Mouse (Mus musculus): ENCODE results near the gene Prom2. TPM values are rescaled to one million over a fixed set of nuclear protein-coding genes. Genes with fewer than 3 reads are reported as not detected.

The Prom2 gene
- total RNA-seq, 2 experiments from 2014 or later, result 0.27 TPM; not detected in 1

DNA sequence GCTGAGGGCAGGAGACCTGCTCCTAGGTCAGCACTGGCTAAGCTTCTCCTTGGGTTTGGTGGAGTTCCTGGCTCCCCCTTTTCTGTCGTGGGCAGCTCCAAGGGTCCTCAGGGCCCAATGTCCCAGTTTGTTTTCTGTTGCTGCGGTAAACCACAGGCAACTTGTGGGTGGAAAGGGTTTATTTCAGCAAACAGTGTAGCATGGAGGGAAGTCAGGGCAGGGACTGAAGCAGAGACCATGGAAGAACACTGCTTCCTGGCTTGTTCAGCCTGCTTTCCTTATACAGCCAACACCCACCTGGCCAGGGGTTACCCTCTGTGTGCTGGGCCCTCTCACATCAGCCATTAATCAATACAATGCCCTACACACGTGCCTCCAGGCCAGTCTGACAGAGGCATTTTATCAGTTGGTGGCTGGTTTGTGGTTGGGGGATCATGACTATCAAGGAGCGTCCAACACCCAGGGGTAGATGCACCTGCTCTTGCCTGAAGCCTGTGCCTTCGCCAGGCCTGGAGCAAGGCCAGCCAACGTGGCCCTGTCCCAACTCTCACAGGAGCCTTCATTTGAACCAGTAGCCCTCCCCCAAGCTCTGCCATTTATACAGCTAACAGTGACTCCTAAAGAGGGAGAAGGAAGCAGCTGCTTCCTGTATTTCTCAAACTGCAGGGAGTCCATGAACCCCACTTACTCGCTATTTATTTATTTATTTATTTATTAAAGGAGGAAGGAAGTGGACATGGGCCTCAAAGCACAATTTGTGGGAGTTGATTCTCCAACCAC lies 17.1 kb downstream of the Prom2 start:
- no peak for DNase-seq (ENCODE audit: low spot score in 2 of 2)

DNA sequence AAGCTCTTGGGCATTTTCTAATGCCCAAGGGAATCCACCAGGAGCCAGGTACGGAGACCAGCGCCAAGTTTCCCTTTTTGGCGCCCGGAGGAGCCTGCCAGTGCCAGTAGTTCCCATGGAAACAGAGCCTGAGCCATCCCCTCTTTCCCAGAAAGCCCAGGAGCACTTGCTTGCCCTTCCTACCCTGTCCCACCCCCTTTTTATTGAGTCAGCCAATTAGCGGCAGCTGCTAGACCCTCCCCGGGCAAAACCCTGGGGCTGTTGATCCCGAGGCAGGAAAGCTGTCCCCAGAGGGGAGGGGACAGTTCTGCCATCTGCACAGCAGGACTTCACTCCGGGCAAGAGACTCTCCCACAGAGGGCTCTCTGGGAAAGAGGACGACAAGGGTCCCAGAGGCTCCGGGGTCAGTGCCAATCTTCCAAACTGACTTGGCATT lies 19.2 kb downstream of the Prom2 start, which contains the start of gene Kcnip3:
Gene Kcnip3 (minus strand): TSS at position 89 of the 436 bp plus-strand sequence.
- peak; percentile 77 to 84 for DNase-seq (ENCODE audit: low spot score in 2 of 2)

GRCm38 (mm10) chr2:127521172-127522005 lies 19.9 kb downstream of the Prom2 start:
- DNase-seq (ENCODE audit: low spot score in 2 of 2), result peak; percentile 62 to 79

DNA sequence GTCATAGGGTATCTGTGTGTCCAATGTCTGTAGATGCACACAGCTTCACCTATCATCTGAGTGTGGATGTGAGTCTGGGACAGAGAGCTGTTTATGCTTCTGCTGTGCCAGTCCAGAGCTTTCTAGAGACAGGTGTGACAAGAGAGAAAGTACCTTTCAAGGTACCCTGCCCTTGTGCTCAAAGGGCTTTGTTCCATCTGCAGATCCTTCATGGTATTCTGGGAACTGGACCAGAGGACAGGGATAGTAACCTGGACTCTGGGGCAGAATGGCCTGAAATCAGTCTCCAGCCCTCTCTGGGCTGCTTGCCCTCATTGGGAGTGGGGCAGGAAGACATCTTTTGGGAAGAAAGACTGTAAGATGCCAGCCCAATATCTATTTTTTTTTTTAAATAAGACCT lies 21.1 kb downstream of the Prom2 start:
- DNase-seq (ENCODE audit: low spot score in 2 of 2), result no peak

- DNase-seq (ENCODE audit: low spot score in 2 of 2), result no peak
These were observed 22.0 kb downstream of the Prom2 start for GRCm38 (mm10) chr2:127519308-127519707.

- DNase-seq (ENCODE audit: low spot score in 2 of 2), result no peak
These were observed 22.4 kb downstream of the Prom2 start for GRCm38 (mm10) chr2:127518831-127519230.

GRCm38 (mm10) chr2:127518273-127518672 lies 23.0 kb downstream of the Prom2 start:
- DNase-seq (ENCODE audit: low spot score in 2 of 2), result peak; percentile 48 to 60

GRCm38 (mm10) chr2:127517081-127517480 lies 24.2 kb downstream of the Prom2 start:
- peak; percentile 66 to 82 for DNase-seq (ENCODE audit: low spot score in 2 of 2)

- no peak for DNase-seq (ENCODE audit: low spot score in 2 of 2)
These were observed 26.7 kb downstream of the Prom2 start for GRCm38 (mm10) chr2:127514380-127515124.

DNA sequence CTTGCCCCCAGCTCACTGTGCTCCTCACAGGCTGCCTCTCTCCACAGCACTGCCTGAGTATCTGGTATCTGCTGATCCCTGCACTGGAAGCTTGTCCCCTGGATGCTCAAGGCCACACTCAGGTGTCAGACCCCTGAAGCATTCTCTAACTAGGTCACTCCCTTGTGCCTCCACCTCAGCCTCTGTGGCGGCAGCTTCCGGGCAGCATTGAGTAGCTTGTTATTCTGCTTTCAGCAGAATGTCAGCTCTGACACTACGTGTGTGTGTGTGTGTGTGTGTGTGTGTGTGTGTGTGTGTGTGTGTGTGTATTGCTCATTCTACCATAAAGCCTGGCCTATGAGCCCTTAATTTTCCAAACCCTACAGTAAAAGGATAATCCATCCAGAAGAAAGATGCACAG lies 28.0 kb downstream of the Prom2 start:
- DNase-seq (ENCODE audit: low spot score in 2 of 2), result no peak

- no peak for DNase-seq (ENCODE audit: low spot score in 2 of 2)
These were observed 29.8 kb downstream of the Prom2 start for GRCm38 (mm10) chr2:127511426-127511825.

DNA sequence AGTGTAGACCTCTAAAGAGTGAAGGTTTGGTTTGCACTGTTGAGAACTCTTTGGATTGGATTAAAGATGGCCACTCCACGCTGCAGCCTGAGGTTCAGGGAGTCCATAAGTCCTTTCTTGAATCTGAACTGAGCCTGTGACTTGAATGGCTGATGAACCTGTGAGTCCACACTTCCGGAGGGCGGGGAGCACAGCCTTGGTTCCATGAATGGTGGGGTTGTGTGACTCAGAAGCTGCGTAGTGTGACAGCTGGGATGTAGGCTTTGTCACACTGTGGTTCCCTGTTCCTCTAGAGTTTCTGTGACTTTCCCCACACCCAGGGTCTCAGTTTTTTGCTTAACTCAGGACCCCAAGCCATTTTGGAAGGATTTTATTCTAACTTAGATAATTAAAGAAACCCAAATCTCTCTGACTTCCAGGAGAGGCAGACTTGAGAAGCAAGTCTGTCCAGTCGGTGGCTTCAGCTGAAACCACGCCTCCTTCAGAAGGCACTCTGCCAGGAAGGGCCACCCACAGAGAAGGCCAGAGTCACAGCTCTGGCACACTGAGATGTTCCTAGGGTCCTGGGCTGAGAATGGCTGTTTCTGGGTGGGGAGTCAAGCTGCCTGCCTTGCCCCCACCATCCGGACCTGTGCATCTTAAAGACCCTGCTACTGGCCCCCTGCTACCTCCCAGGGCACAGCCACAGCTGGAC lies 33.2 kb downstream of the Prom2 start:
- DNase-seq (ENCODE audit: low spot score in 2 of 2), result peak in 1 of 2 experiments; percentile 62

DNA sequence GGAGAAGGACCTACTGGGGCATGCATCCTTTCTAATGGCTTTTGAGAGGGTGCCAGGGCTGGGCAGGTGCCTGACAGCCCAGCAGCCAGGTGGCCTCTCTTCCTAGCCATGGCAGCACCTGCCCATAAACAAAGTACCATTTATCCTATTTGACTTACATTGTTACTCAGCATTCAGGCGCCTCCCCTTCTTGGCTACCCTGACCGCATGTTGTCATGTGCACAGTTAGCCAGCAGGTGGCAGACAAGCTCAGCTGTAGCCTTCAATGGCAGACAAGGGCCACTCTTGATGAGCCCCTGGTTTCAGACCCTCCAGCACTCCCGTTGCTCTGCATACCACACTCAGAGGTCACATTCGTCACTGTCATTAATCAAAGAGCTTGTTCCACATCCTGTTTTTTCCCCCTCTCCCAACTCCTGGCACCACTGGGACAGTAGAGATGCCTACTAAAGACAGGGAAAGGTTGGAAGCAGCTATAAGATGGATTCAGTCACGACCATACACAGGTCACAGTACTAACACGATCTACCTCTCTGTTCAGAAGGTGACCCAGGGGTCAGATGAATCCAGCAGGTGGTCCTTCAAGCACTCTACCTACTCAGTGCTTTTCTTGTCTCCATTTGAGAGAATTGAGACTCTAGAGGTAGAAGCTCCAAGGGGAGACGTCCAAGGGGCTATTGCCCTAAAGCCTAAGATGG lies 34.0 kb downstream of the Prom2 start:
- peak in 1 of 2 experiments; percentile 92 for DNase-seq (ENCODE audit: low spot score in 2 of 2)

GRCm38 (mm10) chr2:127506131-127506632 lies 35.1 kb downstream of the Prom2 start:
- DNase-seq (ENCODE audit: low spot score in 2 of 2), result no peak

DNA sequence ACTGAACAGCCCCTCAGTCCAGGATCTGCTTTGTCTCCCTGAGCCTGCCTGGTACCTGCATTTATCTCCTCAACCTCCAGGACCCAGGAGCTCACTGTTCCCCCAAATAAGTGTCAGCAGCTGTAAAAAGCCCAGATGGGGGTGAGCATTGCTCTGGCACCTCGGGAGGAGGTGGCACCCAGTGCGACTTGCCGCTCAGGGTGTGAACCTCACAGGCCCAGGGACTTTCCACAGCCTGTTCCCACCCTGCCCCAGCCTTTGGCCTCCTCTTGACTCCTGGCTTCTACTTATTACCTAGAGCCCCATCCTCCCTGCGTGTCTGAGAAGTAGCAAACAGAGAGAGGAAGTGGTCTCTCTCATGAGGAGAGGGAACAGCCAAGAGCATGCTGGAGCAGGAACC lies 36.1 kb downstream of the Prom2 start:
- DNase-seq (ENCODE audit: low spot score in 2 of 2), result no peak

- DNase-seq (ENCODE audit: low spot score in 2 of 2), result peak in 1 of 2 experiments; percentile 55
These were observed 37.3 kb downstream of the Prom2 start for GRCm38 (mm10) chr2:127503751-127504549.

GRCm38 (mm10) chr2:127501061-127501460 lies 40.2 kb downstream of the Prom2 start:
- DNase-seq (ENCODE audit: low spot score in 2 of 2), result peak in 1 of 2 experiments; percentile 65

GRCm38 (mm10) chr2:127498750-127499149 lies 42.5 kb downstream of the Prom2 start:
- no peak for DNase-seq (ENCODE audit: low spot score in 2 of 2)

DNA sequence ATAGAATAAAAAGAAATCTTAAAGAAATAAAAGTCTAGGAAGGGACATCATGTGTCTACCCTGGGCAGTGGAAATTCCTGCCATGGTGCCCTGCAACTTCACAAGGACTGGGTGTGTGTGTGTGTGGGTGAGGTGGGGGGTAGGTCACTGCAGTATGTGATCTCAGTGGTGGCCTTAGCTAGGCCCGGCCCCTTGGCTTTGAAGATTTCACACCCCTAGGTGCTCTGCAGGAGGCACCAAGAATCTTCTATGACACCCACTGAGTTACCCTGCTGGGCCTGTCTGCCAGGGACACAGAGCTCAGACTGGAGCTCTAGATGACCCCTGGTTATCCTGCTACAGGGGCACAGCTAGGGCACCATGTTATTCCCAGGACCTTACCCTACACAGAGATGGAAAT lies 44.9 kb downstream of the Prom2 start:
- DNase-seq (ENCODE audit: low spot score in 2 of 2), result no peak

Data from layer of hippocampus, adult 18-20 months (tissue).